Mouse (Mus musculus) intestine, embryonic 15.5 days (tissue): ENCODE results near the gene Surf4. TPM values are rescaled to one million over a fixed set of nuclear protein-coding genes. Genes with fewer than 3 reads are reported as not detected.

ENCODE experiments used
- ATAC-seq: fragments of 200-750 bp; cut with Nextera tagmentation; 2 replicates; pipeline ENCODE4 v1.8.0; 2017; ENCODE audit warnings: moderate TSS enrichment, moderate library complexity
- H3K27ac ChIP-seq: fragments of 300-500 bp; sonication (generic); 2 replicates; pipeline ENCODE4 v1.5.1; 2015; ENCODE audit warnings: mild to moderate bottlenecking, inconsistent platforms
- H3K27me3 ChIP-seq: fragments of 300-500 bp; sonication (generic); replicated peaks from 2 replicates; pipeline ENCODE4 v1.6.1; 2015; ENCODE audit warnings: inconsistent platforms
- H3K36me3 ChIP-seq: fragments of 300-500 bp; sonication (generic); 2 replicates; pipeline ENCODE4 v1.6.1; 2015; ENCODE audit warnings: inconsistent platforms
- H3K4me1 ChIP-seq: fragments of 300-500 bp; sonication (generic); replicated peaks from 2 replicates; pipeline ENCODE4 v1.6.1; 2015; ENCODE audit warnings: inconsistent platforms
- H3K4me2 ChIP-seq: fragments of 300-500 bp; sonication (generic); replicated peaks from 2 replicates; pipeline ENCODE4 v1.6.1; 2015; ENCODE audit warnings: mild to moderate bottlenecking, inconsistent platforms
- H3K4me3 ChIP-seq: fragments of 300-500 bp; sonication (generic); replicated peaks from 2 replicates; pipeline ENCODE4 v1.5.1; 2015; ENCODE audit warnings: inconsistent platforms
- H3K9ac ChIP-seq: fragments of 300-500 bp; sonication (generic); 2 replicates; pipeline ENCODE4 v1.6.1; 2015; ENCODE audit warnings: inconsistent platforms
- H3K9me3 ChIP-seq: fragments of 300-500 bp; sonication (generic); 2 replicates; pipeline ENCODE4 v1.6.1; 2016; ENCODE audit warnings: inconsistent platforms
- WGBS: fragments of 180-500 bp; shearing (Covaris S2); methylation state at CpG from one replicate; pipeline ENCODE4 v1.1.7; 2015; 5-methylcytosine and 5-hydroxymethylcytosine counted together
- polyA plus RNA-seq: library from polyadenylated mRNA; unstranded; fragments of >200 nt; fragmentation: Nextera tagmentation; extraction: Ambion mirVana; gene quantifications from 2 replicates; pipeline ENCODE4 v1.2.1, GENCODE M21; 2015

The Surf4 gene
- polyA plus RNA-seq, 1 experiment from 2014 or later: 241 TPM

DNA sequence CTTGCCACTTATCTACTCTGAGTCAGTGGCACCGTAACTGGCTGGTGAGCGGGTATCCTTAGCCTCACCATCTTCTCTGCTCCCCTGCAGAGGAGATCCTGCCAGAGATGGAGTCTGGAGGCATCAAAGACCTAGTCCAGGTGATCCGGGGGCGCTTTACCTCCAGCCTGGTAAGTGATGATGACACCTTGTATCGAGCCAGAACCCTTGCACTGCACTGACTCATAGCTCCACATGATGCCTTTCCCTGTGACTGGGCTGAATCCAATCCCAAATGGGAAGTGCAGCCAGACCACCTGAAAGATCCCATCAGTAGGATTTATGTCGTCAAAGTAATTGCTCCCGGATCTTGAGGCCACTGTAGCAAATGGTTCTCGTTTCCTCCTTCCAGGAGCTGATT, 19.1 kb upstream of the Surf4 start:
- no peak overlapping the region for H3K9ac ChIP-seq
- peaks cover 41% of the 10 kb centered on the region for H3K36me3 ChIP-seq
- no peak overlapping the region for H3K4me3 ChIP-seq
- H3K9me3 ChIP-seq: no peaks in the 10 kb centered on the region
- no peaks in the 10 kb centered on the region for H3K4me1 ChIP-seq
- H3K4me2 ChIP-seq: no peak overlapping the region
- 84% methylated on average over 8 of the region's 8 CpGs for WGBS
- H3K27me3 ChIP-seq: no peaks in the 10 kb centered on the region
- no peak overlapping the region for H3K27ac ChIP-seq
- no peak for ATAC-seq

- no peak for ATAC-seq
- 86% methylated on average over 4 of the region's 4 CpGs for WGBS
- H3K27ac ChIP-seq: no peak overlapping the region
- peaks cover 34% of the 10 kb centered on the region for H3K36me3 ChIP-seq
- no peaks in the 10 kb centered on the region for H3K27me3 ChIP-seq
- H3K9ac ChIP-seq: no peak overlapping the region
- H3K4me3 ChIP-seq: no peak overlapping the region
- no peaks in the 10 kb centered on the region for H3K9me3 ChIP-seq
- H3K4me2 ChIP-seq: no peak overlapping the region
- H3K4me1 ChIP-seq: no peaks in the 10 kb centered on the region
Measured at GRCm38 (mm10) chr2:26952193-26952592, 18.5 kb upstream of the Surf4 start.

- Histone ChIP-seq H3K9me3 (no peaks in the 10 kb centered on the region), H3K27ac (no peak overlapping the region), H3K27me3 (no peaks in the 10 kb centered on the region), H3K9ac (no peak overlapping the region), H3K4me3 (no peak overlapping the region), H3K4me1 (no peaks in the 10 kb centered on the region), H3K36me3 (peaks cover 33% of the 10 kb centered on the region), H3K4me2 (no peak overlapping the region)
- 83% methylated on average over 8 of the region's 8 CpGs for WGBS
- ATAC-seq: no peak
Measured at GRCm38 (mm10) chr2:26951346-26951905, 17.7 kb upstream of the Surf4 start.

DNA sequence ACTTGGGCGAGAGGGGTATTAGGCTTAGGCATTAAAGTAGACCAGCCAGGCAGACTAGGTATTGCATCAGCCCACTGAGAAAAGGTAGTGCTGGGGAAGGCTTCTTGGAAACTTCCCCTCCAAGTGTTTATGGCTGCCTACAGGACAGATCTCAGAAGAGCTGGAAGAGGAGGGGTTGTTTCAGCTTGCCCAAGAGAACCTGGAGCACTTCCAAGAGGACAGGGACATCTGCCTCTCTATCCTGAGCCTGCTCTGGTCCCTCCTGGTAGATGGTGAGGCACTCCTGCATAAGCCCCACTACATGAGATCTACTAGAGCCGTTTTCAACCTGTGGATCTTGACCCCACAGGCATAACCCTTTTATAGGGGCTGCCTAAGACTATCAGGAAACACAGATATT, 16.7 kb upstream of the Surf4 start:
- H3K9me3 ChIP-seq: no peaks in the 10 kb centered on the region
- H3K4me3 ChIP-seq: no peak overlapping the region
- H3K36me3 ChIP-seq: peaks cover 33% of the 10 kb centered on the region
- no peak for ATAC-seq
- no peaks in the 10 kb centered on the region for H3K4me1 ChIP-seq
- H3K27me3 ChIP-seq: no peaks in the 10 kb centered on the region
- H3K27ac ChIP-seq: no peak overlapping the region
- no peak overlapping the region for H3K4me2 ChIP-seq
- WGBS: 94% methylated on average over 2 of the region's 2 CpGs
- H3K9ac ChIP-seq: no peak overlapping the region

- Histone ChIP-seq H3K27ac (no peak overlapping the region), H3K9ac (no peak overlapping the region), H3K9me3 (no peaks in the 10 kb centered on the region), H3K4me2 (no peak overlapping the region), H3K4me3 (no peak overlapping the region), H3K27me3 (no peaks in the 10 kb centered on the region), H3K36me3 (no peaks in the 10 kb centered on the region), H3K4me1 (no peaks in the 10 kb centered on the region)
- 59% methylated on average over 3 of the region's 3 CpGs for WGBS
- ATAC-seq: peak; percentile 87
Measured at GRCm38 (mm10) chr2:26943253-26943652, 9.5 kb upstream of the Surf4 start.

DNA sequence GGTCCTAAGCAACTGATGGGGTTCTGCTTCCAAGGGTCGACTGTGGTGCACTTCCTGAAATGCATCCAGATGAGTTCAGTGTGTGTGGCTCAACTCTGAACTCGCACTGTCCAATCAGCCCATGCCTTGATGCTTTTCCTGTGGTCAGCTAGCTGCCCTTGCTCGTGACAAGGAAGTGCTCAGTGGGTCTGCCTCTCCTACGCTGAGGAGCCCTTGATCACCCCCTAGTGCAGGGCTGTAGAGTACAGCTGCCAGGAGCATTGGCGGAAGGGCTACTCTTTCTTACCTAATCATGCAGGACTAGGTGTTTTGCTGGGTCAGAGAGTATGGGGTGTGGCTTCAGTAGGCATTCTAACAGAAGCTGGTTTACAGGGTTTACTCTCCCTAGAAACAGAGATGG, 7.8 kb upstream of the Surf4 start:
- peak; percentile 29; the same call in 1 of the 2 replicates for ATAC-seq
- 44% methylated on average over 5 of the region's 5 CpGs for WGBS

GRCm38 (mm10) chr2:26936425-26936824, 2.7 kb upstream of the Surf4 start:
- Histone ChIP-seq H3K27ac (no peak overlapping the region), H3K36me3 (no peaks in the 10 kb centered on the region), H3K4me3 (no peak overlapping the region), H3K27me3 (no peaks in the 10 kb centered on the region), H3K9ac (no peak overlapping the region), H3K4me1 (peaks cover 8% of the 10 kb centered on the region), H3K4me2 (no peak overlapping the region), H3K9me3 (no peaks in the 10 kb centered on the region)
- WGBS: 58% methylated on average over 1 of the region's 1 CpGs
- no peak for ATAC-seq

More for the DNA sequence above, 7.8 kb upstream of the Surf4 start:
- Histone ChIP-seq H3K4me3 (no peak overlapping the region), H3K4me1 (no peaks in the 10 kb centered on the region), H3K4me2 (no peak overlapping the region), H3K36me3 (no peaks in the 10 kb centered on the region), H3K27me3 (no peaks in the 10 kb centered on the region), H3K9ac (no peak overlapping the region), H3K9me3 (no peaks in the 10 kb centered on the region), H3K27ac (no peak overlapping the region)

GRCm38 (mm10) chr2:26935286-26935685, 1.6 kb upstream of the Surf4 start:
- Histone ChIP-seq H3K36me3 (peaks cover 9% of the 10 kb centered on the region), H3K4me2 (no peak overlapping the region), H3K27me3 (no peaks in the 10 kb centered on the region), H3K4me1 (peaks cover 19% of the 10 kb centered on the region), H3K4me3 (no peak overlapping the region), H3K27ac (no peak overlapping the region), H3K9me3 (no peaks in the 10 kb centered on the region), H3K9ac (no peak overlapping the region)
- 87% methylated on average over 2 of the region's 2 CpGs for WGBS
- ATAC-seq: no peak

DNA sequence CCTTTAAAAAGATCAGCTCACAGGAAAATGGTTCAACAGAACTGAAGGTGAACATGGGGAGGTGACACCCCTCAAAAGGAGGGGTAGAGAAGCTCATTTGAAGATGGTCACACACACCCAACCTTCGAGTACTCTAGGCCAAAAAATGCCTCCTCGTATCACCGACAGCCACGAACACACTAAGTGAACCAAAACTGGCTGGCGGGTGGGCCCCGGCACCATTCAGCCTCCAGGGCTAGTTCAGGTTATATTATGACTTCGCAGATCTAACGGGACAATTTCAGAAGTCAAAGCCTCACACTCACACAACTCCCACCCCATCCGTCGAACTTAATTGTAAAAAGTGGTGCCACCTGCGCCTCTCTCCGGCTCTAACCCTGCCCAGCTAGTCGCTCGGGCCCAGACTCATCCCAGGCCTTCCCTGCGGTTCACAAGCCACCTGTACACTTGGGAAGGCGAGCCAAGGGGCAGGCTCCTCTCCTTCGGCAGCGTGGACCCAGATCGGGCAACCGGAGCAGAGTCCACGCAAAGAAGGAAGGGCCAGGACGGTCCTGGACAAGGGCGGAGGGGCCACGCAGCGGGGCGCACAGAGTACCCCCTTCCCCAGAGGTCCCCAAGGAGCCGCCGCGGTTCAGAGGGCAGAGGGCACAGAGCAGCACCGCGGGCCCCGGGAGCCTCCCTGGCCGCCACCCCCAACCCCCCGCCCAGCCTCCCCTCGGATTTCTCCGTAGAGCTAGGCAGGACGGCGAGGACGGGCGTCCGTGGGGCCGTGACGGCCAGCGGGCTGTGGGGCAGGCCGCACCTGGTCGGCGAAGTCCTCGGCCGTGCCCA, 1.0 kb downstream of the Surf4 start:
- peak; percentile 56 for ATAC-seq
- no peaks in the 10 kb centered on the region for H3K9me3 ChIP-seq
- H3K27ac ChIP-seq: peak overlapping the region; percentile 94
- peak overlapping the region; percentile 93 for H3K9ac ChIP-seq
- WGBS: under 1% methylated on average over 42 of the region's 49 CpGs
- peaks cover 24% of the 10 kb centered on the region for H3K4me1 ChIP-seq
- H3K27me3 ChIP-seq: no peaks in the 10 kb centered on the region
- H3K4me3 ChIP-seq: peak overlapping the region; percentile 81
- peaks cover 15% of the 10 kb centered on the region for H3K36me3 ChIP-seq
- H3K4me2 ChIP-seq: peak overlapping the region; percentile 72

DNA sequence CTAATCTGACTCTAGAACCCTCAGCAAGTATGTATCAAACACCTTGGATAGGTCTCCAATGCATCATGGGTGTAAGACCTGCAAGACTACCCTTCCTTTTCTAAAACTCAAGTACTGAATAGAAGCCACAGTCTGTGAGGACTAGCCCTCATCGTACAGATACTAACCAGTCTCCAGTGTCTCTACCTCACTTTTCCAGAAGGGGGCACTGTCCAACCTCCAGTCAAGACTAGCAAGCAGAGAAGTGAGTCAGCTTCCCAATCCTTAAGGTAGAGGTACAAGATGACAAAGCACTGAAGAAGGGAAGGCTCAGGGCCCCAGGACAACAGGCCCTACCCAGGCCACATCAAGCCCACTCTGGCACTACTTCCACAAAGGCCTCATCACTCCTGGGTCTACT, 3.3 kb downstream of the Surf4 start:
- no peaks in the 10 kb centered on the region for H3K9me3 ChIP-seq
- no peak for ATAC-seq
- peaks cover 19% of the 10 kb centered on the region for H3K36me3 ChIP-seq
- WGBS: 32% methylated on average over 1 of the region's 1 CpGs
- peaks cover 24% of the 10 kb centered on the region for H3K4me1 ChIP-seq
- no peak overlapping the region; the same call in 1 of the 2 replicates for H3K9ac ChIP-seq
- H3K4me2 ChIP-seq: no peak overlapping the region
- H3K27me3 ChIP-seq: no peaks in the 10 kb centered on the region
- no peak overlapping the region for H3K27ac ChIP-seq
- H3K4me3 ChIP-seq: no peak overlapping the region

DNA sequence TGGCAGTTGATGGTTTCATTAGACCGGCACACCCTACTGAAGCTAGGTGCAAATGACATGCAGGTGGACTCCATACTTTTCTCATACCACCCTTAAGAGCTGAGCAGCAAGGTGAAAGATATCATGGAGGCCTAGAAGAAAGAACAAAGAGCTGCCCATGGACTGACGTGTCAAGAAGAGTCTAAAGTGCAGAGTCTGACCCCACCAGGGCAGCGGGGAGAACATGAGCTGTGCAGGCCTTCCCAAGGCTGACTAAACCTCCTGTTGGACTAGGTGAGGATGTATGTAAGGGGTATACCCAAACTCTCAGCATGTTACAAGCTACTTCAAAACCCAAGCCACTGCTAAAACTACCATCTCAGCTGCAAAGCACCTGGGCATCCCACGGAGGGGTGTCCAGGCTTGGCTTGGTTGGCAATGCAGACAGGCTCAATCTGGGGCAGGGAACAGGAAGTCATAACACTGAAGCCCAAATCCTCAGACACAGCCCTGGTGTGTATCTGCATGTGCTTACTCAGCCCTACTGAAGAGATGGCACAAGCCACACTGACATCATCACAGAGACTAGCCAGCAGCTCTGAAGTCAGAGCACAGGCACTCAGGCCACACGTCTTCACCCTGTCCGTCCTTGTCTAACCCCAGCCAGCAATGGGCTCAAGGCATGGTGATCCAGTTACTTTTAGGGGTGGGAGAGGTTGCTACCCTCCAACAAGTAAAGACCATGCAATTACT, 5.8 kb downstream of the Surf4 start:
- no peak for ATAC-seq
- Histone ChIP-seq H3K9ac (no peak overlapping the region), H3K27me3 (no peaks in the 10 kb centered on the region), H3K4me2 (no peak overlapping the region), H3K9me3 (no peaks in the 10 kb centered on the region), H3K4me1 (peaks cover 20% of the 10 kb centered on the region), H3K27ac (no peak overlapping the region), H3K4me3 (no peak overlapping the region), H3K36me3 (peaks cover 41% of the 10 kb centered on the region)
- 85% methylated on average over 6 of the region's 6 CpGs for WGBS

- H3K4me3 ChIP-seq: no peak overlapping the region
- H3K27ac ChIP-seq: no peak overlapping the region
- no peak overlapping the region for H3K9ac ChIP-seq
- H3K4me1 ChIP-seq: peaks cover 14% of the 10 kb centered on the region
- H3K9me3 ChIP-seq: no peaks in the 10 kb centered on the region
- WGBS: 68% methylated on average over 9 of the region's 9 CpGs
- ATAC-seq: no peak
- no peaks in the 10 kb centered on the region for H3K27me3 ChIP-seq
- peaks cover 72% of the 10 kb centered on the region for H3K36me3 ChIP-seq
- no peak overlapping the region for H3K4me2 ChIP-seq
Measured at GRCm38 (mm10) chr2:26921784-26922183, 11.9 kb downstream of the Surf4 start.
